Mouse (Mus musculus) retina, adult 2 months (tissue): ENCODE measurements at regions not wholly inside any gene's neighbourhood (a gene's known extent, or its start where the extent isn't known, plus 50 kb on each side); places are given as distances from the start of the nearest gene placed in this dataset.

Experiments
- DNase-seq: peaks from one replicate; pipeline ENCODE4 v3.0.0-alpha.2; 2012; ENCODE audit warnings: low read depth, low spot score

DNA sequence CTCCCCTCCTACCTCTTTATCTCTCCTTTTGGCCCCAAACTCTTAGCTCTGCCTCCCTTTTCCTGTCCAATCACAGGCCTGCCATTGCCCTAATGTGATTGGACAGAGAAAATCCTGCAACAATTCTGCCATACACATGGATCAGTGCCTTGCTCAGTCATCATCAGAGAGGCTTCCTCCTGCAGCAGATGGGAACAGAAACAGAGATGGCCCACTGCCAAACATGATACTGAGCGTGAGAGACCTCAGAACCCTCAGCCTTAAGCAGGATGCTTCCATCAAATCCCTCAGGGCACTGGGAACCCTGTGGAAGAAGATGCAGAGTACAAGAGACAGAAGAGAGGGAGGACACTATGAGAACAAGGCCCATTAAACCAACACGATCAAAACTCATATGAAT is 62.8 kb upstream of the Cacna2d3 start:
- DNase-seq, result no peak

DNA sequence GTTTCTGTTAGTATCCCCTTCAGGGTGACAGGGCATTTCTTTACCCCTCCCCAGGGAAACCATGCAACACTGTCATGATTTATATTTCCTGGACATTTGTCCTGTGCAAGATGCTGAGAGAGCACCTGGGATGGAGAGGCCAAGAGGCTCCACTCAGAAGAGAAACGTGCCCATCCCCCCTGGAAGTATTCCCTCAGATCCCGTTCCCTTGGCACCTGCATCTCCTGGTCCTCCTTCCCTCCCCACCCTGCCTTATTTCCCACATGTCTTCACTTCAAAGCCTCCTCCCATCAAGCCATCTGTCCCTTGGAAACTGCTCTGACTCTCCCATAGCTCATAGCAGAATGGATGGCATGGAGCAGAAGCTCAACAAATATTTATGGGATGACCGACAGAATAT is 64.8 kb upstream of the Cacna2d3 start:
- no peak for DNase-seq

DNA sequence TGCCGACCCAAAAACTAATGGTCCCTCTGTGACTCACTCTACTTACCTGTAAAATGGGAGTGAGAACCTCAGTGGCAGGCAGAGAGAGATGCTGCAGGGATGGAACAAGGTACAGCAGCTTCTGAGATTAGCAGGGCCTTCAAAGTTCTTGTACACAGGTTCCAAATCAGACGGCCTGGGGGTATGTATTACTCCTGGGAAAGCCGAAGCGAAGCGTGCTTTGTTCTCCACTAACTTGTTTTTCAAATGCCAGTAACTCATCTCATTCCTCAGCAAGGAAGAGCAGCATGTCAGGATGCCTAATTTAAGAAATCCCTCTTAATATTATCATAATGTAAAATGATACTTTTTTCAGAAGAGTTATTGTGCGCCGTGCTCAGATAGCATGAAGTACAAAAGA is 66.1 kb upstream of the Cacna2d3 start:
- DNase-seq, result no peak

DNA sequence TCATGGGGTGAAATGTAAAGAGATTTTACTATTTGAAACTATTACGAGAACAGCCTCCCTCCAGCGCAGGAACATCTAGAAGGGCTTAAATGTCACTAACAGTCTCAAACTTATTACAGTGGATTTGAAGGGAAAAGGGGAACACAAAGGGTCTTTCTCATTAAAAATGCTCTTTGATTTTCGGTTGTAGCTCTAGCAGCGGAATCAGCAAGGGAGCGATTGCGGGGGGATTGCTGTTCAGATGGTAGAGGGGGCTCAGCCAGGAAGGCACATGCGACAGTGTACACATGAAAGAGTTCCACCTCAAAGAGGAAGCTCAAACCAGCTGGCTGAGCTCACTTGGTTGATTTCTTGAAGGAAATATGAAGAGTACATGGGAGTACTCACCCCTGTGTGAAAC is 66.7 kb upstream of the Cacna2d3 start:
- DNase-seq, result no peak

DNA sequence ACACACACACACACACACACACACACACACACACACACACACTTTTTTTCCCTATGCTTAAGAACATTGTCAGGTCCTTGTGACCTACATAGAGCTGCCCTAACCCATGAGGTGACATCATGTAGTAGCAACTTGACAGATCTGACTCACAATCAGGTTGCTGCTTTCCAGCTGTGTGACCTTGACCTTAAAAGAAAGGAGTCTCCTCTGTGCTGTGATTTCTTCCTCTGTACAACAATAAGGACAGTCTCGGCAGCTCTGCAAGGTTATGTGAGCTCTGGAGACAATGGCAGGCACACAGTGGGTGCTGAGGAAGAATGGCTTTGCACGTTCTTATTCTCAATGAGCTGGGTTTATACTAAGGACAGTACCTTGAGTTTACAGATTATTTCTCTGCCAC is 73.7 kb upstream of the Cacna2d3 start:
- no peak for DNase-seq

DNA sequence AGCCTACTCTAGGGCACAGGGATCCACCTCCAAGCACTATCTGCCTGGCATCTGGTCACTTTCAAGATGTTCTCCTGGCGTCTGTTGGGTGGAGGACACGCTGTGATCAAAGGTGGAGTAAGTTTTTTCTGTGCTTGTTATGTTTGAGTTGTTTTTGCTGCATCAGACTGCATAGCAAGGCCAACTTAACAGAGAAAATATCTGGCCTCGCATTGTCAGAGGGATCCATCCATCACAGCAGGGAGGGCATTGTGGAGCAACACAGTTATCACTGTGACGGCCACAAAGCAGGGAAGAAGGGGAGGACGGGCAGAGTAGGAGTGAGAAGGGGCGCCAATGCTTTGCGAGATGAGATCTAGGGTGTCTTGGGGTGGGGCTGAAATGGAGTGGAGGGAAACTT is 74.7 kb upstream of the Cacna2d3 start:
- DNase-seq, result no peak

DNA sequence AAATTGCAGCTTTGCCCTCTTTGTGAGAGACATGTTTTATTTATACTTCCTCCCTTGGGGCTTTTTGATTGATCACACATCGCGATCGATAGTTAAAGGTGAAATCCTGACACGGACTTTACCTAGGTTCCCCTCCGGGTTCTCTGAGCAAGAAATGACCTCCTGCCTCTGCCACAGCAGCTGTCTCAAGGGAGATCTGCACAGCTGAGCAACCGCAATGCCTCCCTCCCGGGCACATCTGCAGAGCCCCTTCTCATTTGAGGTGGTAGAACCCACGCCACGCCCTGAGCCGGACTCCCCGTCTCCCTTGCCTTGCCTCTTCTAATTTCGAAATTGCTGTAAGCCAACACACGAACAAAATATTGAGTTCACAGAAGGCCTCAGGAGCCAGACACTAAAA is 78.2 kb upstream of the Cacna2d3 start:
- no peak for DNase-seq

DNA sequence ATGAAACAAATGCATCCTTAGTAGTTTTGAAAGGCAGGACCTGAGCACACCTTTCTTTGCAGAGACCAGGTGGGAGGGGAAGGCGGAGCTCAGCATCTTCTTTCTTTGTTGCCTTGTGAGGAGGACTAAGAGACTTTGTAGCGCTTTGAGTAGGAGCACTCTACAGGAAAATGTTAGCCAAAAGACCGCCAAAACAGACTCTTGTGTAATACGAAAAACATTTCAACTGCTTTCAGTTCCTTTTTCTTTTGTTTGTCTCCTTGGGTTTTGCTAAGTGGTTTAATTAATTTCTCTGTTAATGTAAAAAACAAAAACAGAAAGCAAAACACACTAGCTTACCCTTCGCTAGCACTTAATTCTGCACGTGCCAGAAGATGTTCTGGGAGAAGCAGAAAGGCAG is 83.6 kb upstream of the Cacna2d3 start:
- DNase-seq, result no peak

DNA sequence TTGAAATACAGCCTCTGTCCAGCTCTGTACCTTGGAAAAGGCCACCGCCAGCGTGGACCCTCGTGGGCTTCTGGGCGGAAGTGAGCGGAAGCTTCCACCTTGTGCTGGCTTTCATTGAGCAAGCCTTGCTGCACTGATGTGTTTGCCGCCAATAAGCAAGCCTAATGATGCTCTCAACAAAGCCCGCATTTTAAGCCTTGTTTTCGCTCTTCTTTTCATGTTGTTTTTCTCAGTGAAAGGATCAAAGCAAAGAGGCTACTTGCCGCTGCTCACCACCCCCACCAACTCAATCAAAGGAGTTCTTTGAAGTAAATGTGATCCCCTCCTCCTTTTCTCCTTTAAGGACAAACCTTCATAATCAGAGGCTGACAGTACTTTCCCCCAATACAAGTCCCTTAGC is 86.2 kb upstream of the Cacna2d3 start:
- DNase-seq, result no peak

DNA sequence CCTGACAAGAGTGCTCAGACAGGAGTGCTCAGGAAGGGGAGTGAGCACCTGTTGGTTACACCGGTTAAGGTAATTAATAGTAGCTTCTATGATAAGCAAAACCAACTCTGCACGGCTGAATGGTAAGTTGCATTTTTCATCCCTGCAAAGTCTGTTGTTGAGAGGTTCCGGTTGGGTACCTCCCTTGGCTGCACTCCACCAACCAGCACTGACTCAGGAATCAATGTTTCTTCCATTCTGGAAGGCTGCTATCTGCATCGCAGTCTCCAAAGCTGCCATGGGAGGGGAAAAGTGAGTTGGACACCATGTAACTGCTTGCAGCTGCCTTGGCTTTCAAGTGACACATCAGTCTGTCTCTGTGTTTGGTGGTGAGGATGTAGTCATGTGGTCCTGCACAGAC is 93.0 kb upstream of the Cacna2d3 start:
- DNase-seq, result no peak

DNA sequence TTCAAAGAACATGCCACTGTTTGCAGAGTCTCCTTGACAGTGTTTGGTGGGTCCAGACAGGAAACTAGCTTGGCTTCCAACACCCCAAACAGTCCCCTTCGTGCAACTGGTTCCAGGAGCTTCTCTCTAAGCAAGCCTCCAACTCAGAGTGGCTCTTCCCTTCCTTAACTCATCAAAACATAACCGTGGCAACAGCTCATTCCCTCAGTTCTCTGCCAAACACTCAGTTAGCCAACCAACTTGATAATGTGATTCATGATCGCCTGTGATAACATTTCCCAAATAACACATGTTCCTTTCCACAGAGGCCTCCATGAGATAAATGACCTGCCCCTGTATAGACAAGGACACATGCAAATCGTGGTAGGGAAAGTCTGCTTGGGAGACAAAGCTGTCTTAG is 95.9 kb upstream of the Cacna2d3 start:
- no peak for DNase-seq

DNA sequence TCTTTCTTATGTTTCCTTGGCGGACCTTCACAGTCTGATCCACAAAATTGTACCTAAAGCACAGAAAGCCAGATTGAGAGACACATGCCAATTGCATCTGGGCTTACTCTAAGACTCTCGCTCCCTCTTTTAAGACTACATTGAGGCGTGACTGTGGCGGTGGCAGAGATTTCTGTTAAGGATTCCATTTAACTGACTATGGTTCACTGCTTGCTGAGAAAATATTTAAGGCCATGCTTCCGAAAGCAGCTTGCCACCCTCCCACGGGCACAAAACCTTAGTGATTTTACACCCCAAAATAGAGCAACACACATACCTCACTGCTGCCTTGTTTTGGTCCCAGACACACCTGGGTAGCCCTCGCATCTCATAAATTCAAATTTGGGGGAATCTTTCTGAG is 96.6 kb upstream of the Cacna2d3 start:
- DNase-seq, result no peak

DNA sequence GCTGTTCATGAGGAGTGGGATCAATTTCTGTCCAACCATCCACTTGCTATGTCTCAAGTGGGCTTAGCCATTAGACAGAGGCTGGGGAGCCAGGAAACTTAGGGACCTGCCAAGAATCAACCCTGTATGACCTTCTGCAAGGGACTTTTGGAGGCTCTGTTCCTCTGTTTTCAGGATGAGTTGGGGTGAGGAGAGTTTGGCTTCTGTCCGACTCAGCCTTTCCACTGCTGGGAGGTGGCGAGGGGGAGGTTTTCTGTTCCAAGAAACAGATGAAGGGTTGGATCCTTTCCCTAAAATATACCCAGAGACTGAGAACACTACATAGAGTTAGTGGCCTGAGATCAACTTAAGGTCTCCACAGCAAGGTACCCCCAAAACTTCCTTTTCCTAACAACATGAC is 97.1 kb upstream of the Cacna2d3 start:
- no peak for DNase-seq

DNA sequence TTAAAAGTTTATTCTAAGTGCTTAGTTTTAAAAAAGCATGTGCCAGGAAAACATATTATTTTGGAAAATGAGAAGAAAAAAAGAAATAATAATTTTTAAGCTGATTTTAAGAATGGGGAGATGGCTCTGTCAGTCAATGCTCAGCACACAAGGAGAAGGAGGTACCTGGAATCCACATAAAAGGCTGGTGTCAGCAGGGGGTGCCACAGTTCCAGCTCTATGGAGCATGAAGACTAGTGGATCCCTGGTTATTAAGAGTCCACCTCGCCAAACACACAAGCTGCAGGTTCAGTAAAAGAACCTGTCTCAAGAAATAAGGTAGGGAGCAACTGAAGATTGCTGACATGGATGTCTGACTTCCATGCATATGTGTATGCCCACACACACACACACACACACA is 115.4 kb upstream of the Cacna2d3 start:
- no peak for DNase-seq

DNA sequence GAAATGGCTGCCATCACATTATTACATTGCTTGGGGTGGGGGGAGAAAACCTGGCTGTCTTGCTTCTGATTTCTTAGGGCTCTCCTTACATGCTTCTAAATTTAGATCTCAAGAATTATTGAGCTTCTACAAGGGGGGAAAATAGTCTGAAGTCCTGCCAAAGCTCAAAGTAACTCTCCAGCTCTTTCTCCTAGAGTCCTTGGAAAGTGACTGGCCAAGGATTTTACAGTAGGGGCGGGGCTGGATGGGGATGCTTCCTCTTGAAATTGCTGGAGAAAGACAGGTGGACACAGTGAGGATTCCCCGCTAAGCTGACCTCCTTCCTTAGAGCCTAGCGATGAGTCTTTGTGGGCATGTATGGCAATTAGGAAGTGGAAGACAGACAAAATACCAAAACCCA is 117.9 kb upstream of the Cacna2d3 start:
- no peak for DNase-seq

DNA sequence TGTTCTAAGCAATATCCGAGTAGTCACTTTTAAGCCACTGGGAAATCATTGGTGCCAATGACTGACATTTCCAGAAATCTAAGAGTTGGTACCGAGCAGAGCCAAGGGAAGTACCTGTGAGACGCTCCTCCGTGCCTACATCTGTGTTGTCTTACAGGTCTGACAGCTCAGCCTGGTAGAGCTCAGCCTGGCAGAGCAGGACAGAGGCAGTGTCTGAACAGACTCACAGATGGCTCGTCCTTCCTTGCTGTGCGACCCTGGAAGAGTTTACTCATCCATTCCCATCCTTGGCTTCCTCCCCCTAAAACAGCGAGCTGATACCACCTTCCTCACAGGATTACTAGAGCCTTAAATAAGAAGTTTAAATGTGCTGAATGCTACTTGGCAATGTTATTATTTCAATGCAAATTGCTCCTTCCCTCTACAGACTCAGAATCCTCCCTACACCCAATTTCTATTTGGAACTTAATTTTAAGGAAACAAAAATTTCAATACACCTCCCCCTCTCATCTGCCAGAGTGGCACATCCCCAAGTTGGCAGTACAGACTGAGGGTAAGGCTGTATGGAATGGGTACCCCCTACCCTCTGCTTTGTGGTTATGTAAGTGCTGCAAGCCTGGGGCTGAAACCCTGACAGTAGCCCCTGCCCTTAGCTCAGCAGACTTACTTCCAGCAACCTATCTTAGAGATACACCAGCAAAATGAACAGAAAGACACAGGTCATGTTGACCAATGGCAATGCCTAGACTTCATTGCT is 119.9 kb upstream of the Cacna2d3 start:
- no peak for DNase-seq

DNA sequence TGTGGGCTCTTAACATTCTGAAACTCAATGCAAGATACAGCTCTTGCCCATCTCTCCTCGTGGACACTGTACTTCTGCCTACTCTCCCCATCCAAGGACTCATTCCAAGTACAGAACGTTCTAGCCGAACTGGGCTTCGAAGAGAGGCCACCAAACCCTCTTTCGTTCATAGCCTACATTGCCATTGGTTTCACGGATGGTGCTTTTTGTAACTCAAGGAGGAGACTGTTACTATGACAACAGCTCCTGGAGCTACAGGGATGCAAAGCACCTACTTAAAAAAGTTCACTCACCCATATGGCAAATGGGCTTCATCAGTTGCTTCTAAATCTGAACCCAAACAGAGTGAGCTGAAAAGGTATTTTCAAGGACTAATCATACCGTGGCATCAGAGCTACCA is 120.4 kb upstream of the Selenok start:
- DNase-seq, result no peak

DNA sequence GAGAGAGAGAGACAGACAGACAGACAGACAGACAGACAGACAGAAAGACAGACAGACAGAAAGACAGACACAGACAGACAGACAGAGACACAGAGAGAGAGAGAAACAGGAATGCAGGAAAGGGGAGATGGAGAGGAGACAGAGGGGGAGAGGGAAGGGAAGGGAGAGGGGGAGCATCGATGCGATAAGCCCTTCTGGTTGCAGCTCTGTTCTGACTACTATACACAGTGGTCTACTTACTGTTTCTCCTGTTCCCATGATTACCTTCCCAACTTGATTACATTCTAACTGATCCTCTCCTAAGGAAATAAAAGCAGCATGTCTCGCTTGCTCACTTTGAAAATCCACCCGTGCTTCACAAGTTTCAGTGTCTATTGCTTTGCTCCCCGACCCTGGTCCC is 116.8 kb upstream of the Selenok start:
- DNase-seq, result no peak

DNA sequence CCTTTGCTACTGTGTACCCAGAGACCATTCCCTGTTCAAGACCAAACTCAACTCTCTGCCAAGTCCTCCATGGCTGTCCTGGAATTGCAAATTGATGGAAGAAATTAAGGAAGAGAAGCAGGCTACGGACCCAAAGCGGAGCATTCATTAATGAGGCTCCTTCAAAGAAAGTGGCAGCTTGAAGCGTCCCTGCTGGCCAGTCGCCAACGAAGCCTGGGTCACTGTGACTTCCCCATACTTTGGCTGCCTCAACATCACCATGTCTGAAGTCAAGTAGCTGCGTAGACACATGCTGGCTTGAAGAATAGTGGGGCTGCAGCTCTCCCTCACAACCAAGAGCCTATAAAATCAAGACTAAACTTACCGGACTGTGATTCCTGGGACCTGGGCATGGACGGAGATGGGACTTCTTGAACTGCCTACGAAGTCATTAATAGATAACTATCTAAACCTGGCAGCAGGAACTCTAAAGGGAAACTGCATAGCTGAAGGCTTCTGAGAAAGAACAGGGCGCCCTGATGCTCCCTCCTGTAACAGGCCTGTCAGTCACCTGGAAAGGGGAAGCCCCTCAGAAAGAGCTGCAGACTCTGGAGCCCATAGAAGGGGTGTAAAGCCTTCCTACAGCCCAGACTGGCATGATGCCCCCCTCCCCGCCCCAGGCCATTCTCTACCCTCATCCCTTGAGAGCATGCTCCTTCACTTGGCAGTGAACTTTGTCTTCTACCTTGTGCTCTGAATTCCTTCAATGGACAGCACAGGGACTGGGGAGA is 116.0 kb upstream of the Selenok start:
- DNase-seq, result no peak

DNA sequence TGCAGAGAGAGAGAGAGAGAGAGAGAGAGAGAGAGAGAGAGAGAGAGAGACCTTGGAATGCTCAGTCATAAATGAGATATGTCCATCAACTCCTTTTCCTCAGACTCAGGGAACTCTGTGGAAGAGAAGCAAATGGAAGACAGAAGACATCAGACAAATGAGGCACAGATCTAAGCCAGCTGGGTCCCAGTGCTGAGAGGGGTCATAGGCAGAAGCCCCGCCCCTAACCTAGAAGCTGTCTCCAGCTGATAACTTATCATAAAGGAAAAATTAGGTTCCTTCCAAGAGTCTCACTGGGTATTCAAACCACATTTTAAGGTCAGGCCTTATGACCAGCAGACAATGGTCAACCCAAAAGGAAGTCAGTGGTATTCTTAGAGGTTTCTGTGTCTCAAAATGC is 106.1 kb upstream of the Selenok start:
- DNase-seq, result no peak

DNA sequence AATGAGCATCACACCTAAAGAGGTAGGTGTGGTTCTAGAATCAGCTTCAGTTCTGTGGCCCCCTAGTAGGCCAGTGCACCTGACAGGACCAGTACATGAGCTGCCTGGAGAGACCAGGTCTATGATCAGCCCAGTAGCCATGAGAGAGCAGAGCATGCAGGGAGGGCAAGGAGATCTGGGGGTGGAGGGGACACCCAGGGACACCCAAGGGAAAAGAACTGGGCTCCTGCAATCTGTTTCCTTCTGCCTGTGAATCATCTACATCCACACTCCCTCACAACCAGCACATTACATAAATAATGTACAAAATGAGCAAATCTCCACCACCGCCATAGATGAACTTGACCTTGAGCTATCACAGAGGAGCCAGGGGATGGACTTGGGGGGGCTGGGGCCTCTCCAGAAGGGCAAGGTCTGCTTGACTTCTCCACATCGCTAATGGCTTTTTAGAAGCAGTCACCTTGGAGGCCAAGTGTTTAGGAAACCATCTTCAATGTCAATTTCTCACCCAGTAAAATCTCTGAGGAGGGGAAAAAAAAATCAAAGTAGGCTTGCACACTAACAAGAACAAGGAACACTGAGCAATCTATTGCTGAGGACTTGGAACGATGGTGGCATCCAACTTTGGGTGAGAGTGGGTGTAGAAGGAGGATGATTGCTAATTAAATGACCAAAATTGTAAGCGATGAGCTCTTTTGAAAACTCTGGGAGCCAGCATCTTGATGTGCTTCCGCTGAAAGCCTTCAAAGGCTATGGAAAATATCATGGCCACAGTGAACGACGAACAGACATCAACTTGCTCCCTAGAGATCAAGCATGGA is 101.4 kb upstream of the Selenok start:
- no peak for DNase-seq

DNA sequence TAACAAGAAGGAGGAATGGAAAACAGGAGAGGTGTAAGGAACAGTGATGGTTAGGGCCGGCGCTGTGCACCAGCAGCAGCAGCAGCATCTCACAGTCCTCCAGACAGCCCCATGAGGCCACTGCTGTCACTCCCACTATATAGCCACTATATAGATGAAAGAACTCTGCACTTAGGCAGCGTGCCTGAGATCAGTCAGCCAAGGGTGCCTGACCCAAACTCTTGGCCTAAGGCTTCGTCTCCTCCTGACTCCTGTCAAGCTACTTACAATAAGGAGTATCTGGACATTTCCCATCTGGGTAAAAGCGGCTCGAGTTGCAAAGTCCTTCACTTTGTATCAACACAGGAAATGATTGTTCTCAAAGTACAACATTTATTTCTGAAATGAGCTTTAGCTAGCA is 100.8 kb upstream of the Selenok start:
- DNase-seq, result no peak

DNA sequence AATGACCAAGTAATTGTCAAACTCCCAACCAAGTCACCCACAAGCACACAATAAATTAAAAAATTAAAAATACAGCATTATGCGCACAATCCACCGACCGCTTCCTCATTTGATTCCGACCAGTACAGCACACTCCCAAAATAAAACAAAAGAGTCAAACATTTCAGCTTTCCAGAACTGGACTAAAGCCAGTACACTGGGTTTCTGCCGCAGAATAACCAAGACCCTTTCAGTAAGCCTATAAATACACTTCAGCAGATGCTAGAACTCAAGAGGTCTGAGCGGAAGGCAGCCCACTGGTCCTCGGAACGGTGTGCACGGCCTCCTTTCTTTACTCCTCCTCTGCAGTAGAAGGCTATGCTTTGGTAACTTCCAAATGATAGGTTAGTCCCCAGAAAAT is 98.2 kb upstream of the Selenok start:
- DNase-seq, result no peak
